In the genomic region with DNA sequence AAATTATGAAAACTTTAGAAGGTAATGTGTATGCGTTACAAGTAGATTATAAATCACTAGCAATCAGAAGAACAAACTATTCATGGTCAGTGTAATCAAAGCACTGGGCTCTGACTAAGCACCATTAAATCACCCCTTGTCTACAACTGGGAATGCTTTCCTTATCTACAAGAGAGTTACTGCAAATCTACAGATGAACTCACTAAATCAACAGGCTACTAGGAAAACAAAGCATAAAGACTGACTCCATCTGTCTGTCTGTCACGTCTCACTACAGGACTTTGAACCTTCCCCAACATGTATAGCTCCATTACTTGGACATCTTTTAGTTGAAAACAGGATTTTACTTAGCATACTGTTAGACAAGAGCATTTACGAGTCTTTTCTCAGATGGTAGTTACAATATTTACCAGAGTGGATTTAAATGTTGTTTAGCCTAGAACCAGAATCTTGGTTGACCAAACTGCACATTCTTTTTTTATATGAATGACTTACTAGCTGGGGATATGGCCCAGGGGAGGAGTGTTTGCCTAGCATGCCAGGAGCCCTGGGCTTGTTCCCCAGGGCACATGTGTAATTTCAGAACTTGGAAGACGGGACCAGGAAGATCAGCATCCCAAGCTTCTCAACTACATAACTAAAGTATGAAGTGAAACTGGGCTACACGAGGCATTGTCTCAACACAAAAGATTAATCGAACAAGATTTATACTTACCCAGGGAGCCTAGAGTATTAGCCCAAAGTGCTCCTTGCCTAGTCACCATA, we compare ENCODE assay signal across 40 mouse cellular contexts. TPM values are rescaled to one million over a fixed set of nuclear protein-coding genes. Genes with fewer than 3 reads are reported as not detected.
A peak's percentile ranks its signal among the peaks of the same experiment; 100 is the strongest.
DNase-seq lines count a peak whose midpoint lies in the region; ATAC-seq and TF ChIP-seq lines count a peak whose summit lies in the region.
"Had no signal": no experiment of that assay in that cellular context is flagged by ENCODE, and none has a peak within 500 bp of the region (broad histone marks: within the 10 kb centered on the region; RNA-seq: fewer than 3 reads in every experiment).

No protein-coding gene starts in this region.

- WGBS in liver, embryonic 12.5 days (ENCODE audit: insufficient replicate concordance): 85% methylated on average over 6 of the region's 6 CpGs
- 86% methylated on average over 6 of the region's 6 CpGs for WGBS in liver, embryonic 11.5 days
- WGBS in intestine, embryonic 16.5 days: 60% methylated on average over 6 of the region's 6 CpGs
- WGBS in liver, postnatal 0 days (ENCODE audit: insufficient replicate concordance): 75% methylated on average over 6 of the region's 6 CpGs
- WGBS in hindbrain, postnatal 0 days: 94% methylated on average over 6 of the region's 6 CpGs

- no peak overlapping the region for H3K4me2 ChIP-seq in liver, embryonic 12.5 days
- no peak overlapping the region for H3K4me2 ChIP-seq in liver, embryonic 11.5 days
- no peak overlapping the region for H3K4me2 ChIP-seq in intestine, embryonic 16.5 days (ENCODE audit: low read depth, low read length)
- H3K4me2 ChIP-seq in liver, postnatal 0 days (ENCODE audit: low read depth, low read length): no peak overlapping the region
- H3K4me2 ChIP-seq in hindbrain, postnatal 0 days (ENCODE audit: low read depth, low read length): no peak overlapping the region
- H3K4me2 ChIP-seq: forebrain, embryonic 13.5 days; heart, embryonic 13.5 days; hindbrain, embryonic 15.5 days; limb, embryonic 15.5 days; lung, embryonic 14.5 days had no signal

- no peaks in the 10 kb centered on the region for H3K9me3 ChIP-seq in liver, embryonic 12.5 days (replicated peaks)
- H3K9me3 ChIP-seq in liver, embryonic 11.5 days (ENCODE audit: control insufficient read depth, low read length): no peaks in the 10 kb centered on the region
- H3K9me3 ChIP-seq in intestine, embryonic 16.5 days (ENCODE audit: control insufficient read depth, low read length): no peaks in the 10 kb centered on the region
- no peaks in the 10 kb centered on the region for H3K9me3 ChIP-seq in liver, postnatal 0 days (ENCODE audit: low read length)
- no peaks in the 10 kb centered on the region for H3K9me3 ChIP-seq in hindbrain, postnatal 0 days (ENCODE audit: low read length)
- H3K9me3 ChIP-seq: forebrain, embryonic 13.5 days; heart, embryonic 13.5 days; hindbrain, embryonic 10.5 days; hindbrain, embryonic 15.5 days; limb, embryonic 10.5 days; limb, embryonic 15.5 days had no signal

- H3K4me1 ChIP-seq in liver, embryonic 12.5 days: 0 out of 2 replicates have a peak, but pooled peaks cover 9% of the 10 kb centered on the region
- no peaks in the 10 kb centered on the region for H3K4me1 ChIP-seq in liver, embryonic 11.5 days (replicated peaks; ENCODE audit: control insufficient read depth, insufficient read depth, low read length)
- H3K4me1 ChIP-seq in intestine, embryonic 16.5 days (ENCODE audit: control insufficient read depth, insufficient read depth, low read length): peaks cover 6% of the 10 kb centered on the region
- H3K4me1 ChIP-seq in liver, postnatal 0 days (ENCODE audit: insufficient read depth): peaks cover 6% of the 10 kb centered on the region; the same call in 1 of the 2 replicates
- no peaks in the 10 kb centered on the region for H3K4me1 ChIP-seq in hindbrain, postnatal 0 days (ENCODE audit: insufficient read depth, low read length)
- H3K4me1 ChIP-seq: forebrain, embryonic 13.5 days; heart, embryonic 13.5 days; hindbrain, embryonic 10.5 days; hindbrain, embryonic 15.5 days; limb, embryonic 10.5 days; limb, embryonic 15.5 days had no signal

- no peaks in the 10 kb centered on the region for H3K27me3 ChIP-seq in liver, embryonic 12.5 days (replicated peaks)
- no peaks in the 10 kb centered on the region for H3K27me3 ChIP-seq in liver, embryonic 11.5 days (replicated peaks; ENCODE audit: control insufficient read depth, insufficient read depth, low read length)
- no peaks in the 10 kb centered on the region for H3K27me3 ChIP-seq in intestine, embryonic 16.5 days (replicated peaks; ENCODE audit: control insufficient read depth, insufficient read depth, low read length)
- no peaks in the 10 kb centered on the region for H3K27me3 ChIP-seq in liver, postnatal 0 days (ENCODE audit: insufficient read depth, low read length)
- no peaks in the 10 kb centered on the region for H3K27me3 ChIP-seq in hindbrain, postnatal 0 days (ENCODE audit: insufficient read depth, low read length)
- H3K27me3 ChIP-seq: CH12.LX; forebrain, embryonic 13.5 days; heart, embryonic 13.5 days; hindbrain, embryonic 15.5 days; limb, embryonic 15.5 days had no signal

- peak; percentile 25 to 76 for DNase-seq in adrenal gland, adult (ENCODE audit: inconsistent age in 2 of 2, low spot score in 1 of 2)
- DNase-seq in adrenal gland, postnatal 25 days: no peak
- DNase-seq in liver, embryonic 11.5 days (ENCODE audit: low spot score): no peak
- DNase-seq in liver, postnatal 0 days: no peak
- no peak for DNase-seq in hindbrain, postnatal 0 days (ENCODE audit: low spot score)
- no peak for DNase-seq in ovary, postnatal 36 days (ENCODE audit: low spot score)
- DNase-seq: cerebellum, adult 11 months; cerebellum, adult 9-10 months; cerebellum, postnatal 36 days; heart, postnatal 10 days; kidney, adult 11 months; kidney, postnatal 14 days; layer of hippocampus, postnatal 36 days; lung, embryonic 14.5 days; lung, postnatal 14 days; right cerebral cortex, postnatal 4 days; thymus, postnatal 14 days had no signal

- H3K4me3 ChIP-seq in liver, embryonic 12.5 days: no peak overlapping the region
- no peak overlapping the region for H3K4me3 ChIP-seq in liver, embryonic 11.5 days (ENCODE audit: low read depth, low read length)
- H3K4me3 ChIP-seq in intestine, embryonic 16.5 days (ENCODE audit: low read length): no peak overlapping the region
- no peak overlapping the region for H3K4me3 ChIP-seq in liver, postnatal 0 days (ENCODE audit: low read depth, low read length)
- H3K4me3 ChIP-seq in hindbrain, postnatal 0 days (ENCODE audit: low read length): no peak overlapping the region
- H3K4me3 ChIP-seq: forebrain, embryonic 13.5 days; heart, embryonic 13.5 days; hindbrain, embryonic 10.5 days; hindbrain, embryonic 15.5 days; layer of hippocampus, adult 2 months; limb, embryonic 10.5 days; limb, embryonic 15.5 days had no signal

- TF ChIP-seq CTCF in liver, postnatal 0 days (IDR thresholded peaks at IDR 0.05; ENCODE audit: low read depth): no peak
- TF ChIP-seq CTCF in hindbrain, postnatal 0 days (IDR thresholded peaks at IDR 0.05; ENCODE audit: low read depth): no peak

- 0 out of 2 replicates have a peak overlapping the region, but pooled peaks have one; percentile 12 for H3K27ac ChIP-seq in liver, embryonic 12.5 days
- no peak overlapping the region for H3K27ac ChIP-seq in liver, embryonic 11.5 days (ENCODE audit: low read depth, low read length)
- peak overlapping the region; percentile 54 for H3K27ac ChIP-seq in intestine, embryonic 16.5 days (ENCODE audit: low read length)
- H3K27ac ChIP-seq in liver, postnatal 0 days (ENCODE audit: low read depth): peak overlapping the region; percentile 55; the same call in 1 of the 2 replicates
- no peak overlapping the region for H3K27ac ChIP-seq in hindbrain, postnatal 0 days
- H3K27ac ChIP-seq: forebrain, embryonic 13.5 days; heart, embryonic 13.5 days; hindbrain, embryonic 10.5 days; hindbrain, embryonic 15.5 days; layer of hippocampus, adult 2 months; limb, embryonic 10.5 days; limb, embryonic 15.5 days had no signal

- no peak for TF ChIP-seq EP300 in liver, postnatal 0 days (IDR thresholded peaks at IDR 0.05; ENCODE audit: low read depth)

- H3K36me3 ChIP-seq in liver, embryonic 12.5 days: peaks cover 98% of the 10 kb centered on the region
- H3K36me3 ChIP-seq in liver, embryonic 11.5 days (ENCODE audit: control insufficient read depth, insufficient read depth, low read length): peaks cover 37% of the 10 kb centered on the region; the same call in 1 of the 2 replicates
- H3K36me3 ChIP-seq in intestine, embryonic 16.5 days (ENCODE audit: control insufficient read depth, insufficient read depth, low read length): peaks cover 5% of the 10 kb centered on the region
- peaks cover 57% of the 10 kb centered on the region for H3K36me3 ChIP-seq in liver, postnatal 0 days (replicated peaks; ENCODE audit: insufficient read depth, low read length)
- H3K36me3 ChIP-seq in hindbrain, postnatal 0 days (ENCODE audit: insufficient read depth, low read length): peaks cover 40% of the 10 kb centered on the region

- no peak overlapping the region for H3K9ac ChIP-seq in liver, embryonic 12.5 days
- H3K9ac ChIP-seq in liver, embryonic 11.5 days (ENCODE audit: low read depth, low read length): no peak overlapping the region
- H3K9ac ChIP-seq in intestine, embryonic 16.5 days (ENCODE audit: low read depth, low read length): no peak overlapping the region
- no peak overlapping the region for H3K9ac ChIP-seq in liver, postnatal 0 days (replicated peaks)
- H3K9ac ChIP-seq in hindbrain, postnatal 0 days (replicated peaks; ENCODE audit: low read length): no peak overlapping the region
- H3K9ac ChIP-seq: forebrain, embryonic 13.5 days; heart, embryonic 13.5 days; hindbrain, embryonic 15.5 days; limb, embryonic 15.5 days; lung, embryonic 14.5 days had no signal

- ATAC-seq in liver, embryonic 12.5 days: no peak
- ATAC-seq in liver, embryonic 11.5 days (replicated peaks; ENCODE audit: low FRiP score): no peak
- ATAC-seq in intestine, embryonic 16.5 days: peak; percentile 92
- ATAC-seq in liver, postnatal 0 days: peak; percentile 82
- no peak for ATAC-seq in hindbrain, postnatal 0 days
- ATAC-seq: activated CD4-positive, CD25-positive, alpha-beta regulatory T cell, adult 4 months; forebrain, embryonic 13.5 days; midbrain, embryonic 16.5 days had no signal

RNA-seq across cellular contexts. Expression of a gene that starts 10.9 kb away (rescaled TPM):
- 121 and 174 TPM in 2 replicates for total RNA-seq in adrenal gland, postnatal 25 days (2021)
- 280 and 286 TPM in 2 replicates for polyA plus RNA-seq in liver, embryonic 12.5 days (2016; fragmentation: Nextera tagmentation; extraction: Ambion mirVana)
- 425 and 431 TPM in 2 replicates for polyA plus RNA-seq in liver, embryonic 11.5 days (2014; fragmentation: Nextera tagmentation; extraction: Ambion mirVana)
- polyA plus RNA-seq in intestine, embryonic 16.5 days (2015; fragmentation: Nextera tagmentation; extraction: Ambion mirVana): 312 and 350 TPM in 2 replicates
- polyA plus RNA-seq in liver, postnatal 0 days (2015; fragmentation: Nextera tagmentation; extraction: Ambion mirVana): 211 and 219 TPM in 2 replicates
- 115 and 138 TPM in 2 replicates for total RNA-seq in hindbrain, postnatal 0 days (2014; rRNA removed)
- 258 and 262 TPM in 2 replicates for polyA plus RNA-seq in hindbrain, postnatal 0 days (2015; fragmentation: Nextera tagmentation; extraction: Ambion mirVana)

RNA-seq across cellular contexts. Expression of a gene that starts 10.9 kb away (rescaled TPM):
- 73.1 and 75.6 TPM in 2 replicates for total RNA-seq in adrenal gland, postnatal 25 days (2021)
- polyA plus RNA-seq in liver, embryonic 12.5 days (2016; fragmentation: Nextera tagmentation; extraction: Ambion mirVana): 22.7 and 26.1 TPM in 2 replicates
- polyA plus RNA-seq in liver, embryonic 11.5 days (2014; fragmentation: Nextera tagmentation; extraction: Ambion mirVana): 37.2 and 41.3 TPM in 2 replicates
- 24.7 and 28.2 TPM in 2 replicates for polyA plus RNA-seq in intestine, embryonic 16.5 days (2015; fragmentation: Nextera tagmentation; extraction: Ambion mirVana)
- polyA plus RNA-seq in liver, postnatal 0 days (2015; fragmentation: Nextera tagmentation; extraction: Ambion mirVana): 7.0 and 7.4 TPM in 2 replicates
- total RNA-seq in hindbrain, postnatal 0 days (2014; rRNA removed): 33.6 and 35.0 TPM in 2 replicates
- 26.4 and 26.5 TPM in 2 replicates for polyA plus RNA-seq in hindbrain, postnatal 0 days (2015; fragmentation: Nextera tagmentation; extraction: Ambion mirVana)

RNA-seq across cellular contexts. Expression of a gene that starts 31.1 kb away (rescaled TPM):
- 151 and 193 TPM in 2 replicates for total RNA-seq in adrenal gland, postnatal 25 days (2021)
- 289 and 291 TPM in 2 replicates for polyA plus RNA-seq in liver, embryonic 12.5 days (2016; fragmentation: Nextera tagmentation; extraction: Ambion mirVana)
- 172 and 197 TPM in 2 replicates for polyA plus RNA-seq in liver, embryonic 11.5 days (2014; fragmentation: Nextera tagmentation; extraction: Ambion mirVana)
- polyA plus RNA-seq in intestine, embryonic 16.5 days (2015; fragmentation: Nextera tagmentation; extraction: Ambion mirVana): 208 and 249 TPM in 2 replicates
- 126 and 141 TPM in 2 replicates for polyA plus RNA-seq in liver, postnatal 0 days (2015; fragmentation: Nextera tagmentation; extraction: Ambion mirVana)
- 171 TPM in 2 replicates for total RNA-seq in hindbrain, postnatal 0 days (2014; rRNA removed)
- polyA plus RNA-seq in hindbrain, postnatal 0 days (2015; fragmentation: Nextera tagmentation; extraction: Ambion mirVana): 82.3 and 85.8 TPM in 2 replicates

RNA-seq across cellular contexts. Expression of a gene that starts 49.0 kb away (rescaled TPM):
- total RNA-seq in adrenal gland, postnatal 25 days (2021): not detected in 2 replicates
- 0.36 and 0.50 TPM in 2 replicates for polyA plus RNA-seq in liver, embryonic 12.5 days (2016; fragmentation: Nextera tagmentation; extraction: Ambion mirVana)
- 0.38 TPM in 1 of 2 replicates, not detected in the other for polyA plus RNA-seq in liver, embryonic 11.5 days (2014; fragmentation: Nextera tagmentation; extraction: Ambion mirVana)
- polyA plus RNA-seq in intestine, embryonic 16.5 days (2015; fragmentation: Nextera tagmentation; extraction: Ambion mirVana): not detected in 2 replicates
- polyA plus RNA-seq in liver, postnatal 0 days (2015; fragmentation: Nextera tagmentation; extraction: Ambion mirVana): 0.22 and 0.44 TPM in 2 replicates
- total RNA-seq in hindbrain, postnatal 0 days (2014; rRNA removed): not detected in 2 replicates
- not detected in 2 replicates for polyA plus RNA-seq in hindbrain, postnatal 0 days (2015; fragmentation: Nextera tagmentation; extraction: Ambion mirVana)
- total RNA-seq: CH12.LX; ES-E14; gastrocnemius, adult 18-20 months; gastrocnemius, postnatal 4 days; heart, adult 8-10 months; heart, postnatal 10 days; layer of hippocampus, adult 2 months; layer of hippocampus, postnatal 36 days; left cerebral cortex, postnatal 10 days; neutrophil, adult 5-6 weeks had no signal
- polyA plus RNA-seq: C2C12; embryonic facial prominence, embryonic 11.5 days; forebrain, embryonic 13.5 days; frontal cortex, adult 2 months; heart, embryonic 13.5 days; hindbrain, embryonic 10.5 days; hindbrain, embryonic 15.5 days; kidney, embryonic 14.5 days; limb, embryonic 10.5 days; limb, embryonic 15.5 days; lung, embryonic 14.5 days; midbrain, embryonic 16.5 days; neural tube, embryonic 11.5 days had no signal

Comparison
In these comparisons a context has a peak if more than half of its experiments do, and no peak if none do; other contexts are left out.
1. DNase-seq: peak in adrenal gland, adult (2 of 2); none in adrenal gland, postnatal 25 days (single experiment), liver, embryonic 11.5 days (single experiment), liver, postnatal 0 days (single experiment), hindbrain, postnatal 0 days (single experiment) and ovary, postnatal 36 days (single experiment).
2. ATAC-seq: peak in intestine, embryonic 16.5 days (single experiment) and liver, postnatal 0 days (single experiment); none in liver, embryonic 12.5 days (single experiment), liver, embryonic 11.5 days (single experiment) and hindbrain, postnatal 0 days (single experiment).
3. H3K27ac ChIP-seq: peak in liver, embryonic 12.5 days (single experiment), intestine, embryonic 16.5 days (single experiment) and liver, postnatal 0 days (single experiment); none in liver, embryonic 11.5 days (single experiment) and hindbrain, postnatal 0 days (single experiment).